Mouse (Mus musculus) splenic B cell, adult 2 months (primary cell): ENCODE results near the gene Ddx27.
"Not testable (repeated sequence)": the region's sequence is repeated elsewhere in the genome, so short reads cannot be mapped to it uniquely, and the experiment has no call there.

Experiments used
- DNase-seq: peaks from one replicate; pipeline ENCODE4 v3.0.0-alpha.2; 2011; ENCODE audit warnings: low read depth, low spot score
- H3K27me3 ChIP-seq: 2 replicates; pipeline ENCODE4 v1.6.1; 2012; ENCODE audit warnings: mild to moderate bottlenecking, low read length, moderate library complexity, mixed read lengths; ENCODE audit not compliant: control insufficient read depth, poor library complexity, insufficient read depth, severe bottlenecking
- H3K36me3 ChIP-seq: 2 replicates; pipeline ENCODE4 v1.6.1; 2012; ENCODE audit warnings: mild to moderate bottlenecking, low read length, moderate library complexity, mixed read lengths; ENCODE audit not compliant: control insufficient read depth, poor library complexity, insufficient read depth, severe bottlenecking

Ddx27 gene

GRCm38 (mm10) chr2:167004099-167004854, 10.7 kb upstream of the Ddx27 start:
- DNase-seq: peak; percentile 91
- H3K27me3 ChIP-seq: no peaks in the 10 kb centered on the region
- no peaks in the 10 kb centered on the region for H3K36me3 ChIP-seq

GRCm38 (mm10) chr2:167006355-167006754, 8.6 kb upstream of the Ddx27 start:
- Histone ChIP-seq H3K36me3 (no peaks in the 10 kb centered on the region), H3K27me3 (no peaks in the 10 kb centered on the region; the same call in 1 of the 2 replicates)
- DNase-seq: no peak

GRCm38 (mm10) chr2:167007001-167007491, 7.9 kb upstream of the Ddx27 start:
- H3K36me3 ChIP-seq: no peaks in the 10 kb centered on the region
- DNase-seq: peak; percentile 18
- H3K27me3 ChIP-seq: no peaks in the 10 kb centered on the region; the same call in 1 of the 2 replicates

GRCm38 (mm10) chr2:167007565-167007964, 7.4 kb upstream of the Ddx27 start:
- H3K36me3 ChIP-seq, DNase-seq, H3K27me3 ChIP-seq: not testable (repeated sequence)

GRCm38 (mm10) chr2:167009483-167009882, 5.5 kb upstream of the Ddx27 start:
- Histone ChIP-seq H3K27me3 (no peaks in the 10 kb centered on the region; the same call in 1 of the 2 replicates), H3K36me3 (no peaks in the 10 kb centered on the region)
- no peak for DNase-seq

DNA sequence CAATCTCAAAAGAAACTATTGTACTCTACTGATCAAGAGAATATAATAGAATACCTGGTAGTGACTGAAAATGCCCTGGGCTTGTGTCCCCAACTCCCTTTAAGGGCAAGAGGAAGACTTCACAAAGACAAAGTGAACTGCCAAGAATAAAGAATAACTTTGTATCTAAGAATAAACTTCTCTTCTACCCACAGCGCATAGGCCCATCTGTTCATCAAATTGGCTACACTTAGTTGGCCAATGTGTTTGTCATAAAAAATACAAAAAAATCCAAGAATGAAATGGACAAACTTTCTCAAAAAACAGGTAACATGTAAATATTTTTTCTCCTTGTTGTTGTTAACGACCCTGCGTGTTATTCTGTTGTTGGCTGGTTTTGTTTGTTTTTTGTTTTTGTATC, 4.4 kb upstream of the Ddx27 start:
- DNase-seq: no peak
- Histone ChIP-seq H3K36me3 (no peaks in the 10 kb centered on the region), H3K27me3 (no peaks in the 10 kb centered on the region; the same call in 1 of the 2 replicates)

DNA sequence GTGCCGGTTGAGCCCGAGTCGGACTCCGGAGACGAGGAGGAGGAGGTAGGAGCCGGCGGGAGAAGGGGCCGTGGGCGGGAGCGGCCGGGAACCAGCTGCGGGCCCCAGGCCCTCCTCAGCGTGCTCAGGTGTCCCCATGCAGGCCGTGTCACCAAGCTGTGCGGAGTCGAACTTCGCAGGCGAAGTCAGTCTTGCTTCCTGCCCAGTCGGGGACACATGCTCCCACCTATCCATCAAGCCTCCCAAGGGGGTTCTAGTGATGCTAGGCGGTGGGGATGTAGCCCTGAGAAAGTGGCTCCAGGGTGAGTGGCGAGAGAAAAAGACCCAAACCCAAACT, 357 bp downstream of the Ddx27 start:
- H3K27me3 ChIP-seq: no peaks in the 10 kb centered on the region
- peaks cover 7% of the 10 kb centered on the region; the same call in 1 of the 2 replicates for H3K36me3 ChIP-seq
- DNase-seq: no peak

DNA sequence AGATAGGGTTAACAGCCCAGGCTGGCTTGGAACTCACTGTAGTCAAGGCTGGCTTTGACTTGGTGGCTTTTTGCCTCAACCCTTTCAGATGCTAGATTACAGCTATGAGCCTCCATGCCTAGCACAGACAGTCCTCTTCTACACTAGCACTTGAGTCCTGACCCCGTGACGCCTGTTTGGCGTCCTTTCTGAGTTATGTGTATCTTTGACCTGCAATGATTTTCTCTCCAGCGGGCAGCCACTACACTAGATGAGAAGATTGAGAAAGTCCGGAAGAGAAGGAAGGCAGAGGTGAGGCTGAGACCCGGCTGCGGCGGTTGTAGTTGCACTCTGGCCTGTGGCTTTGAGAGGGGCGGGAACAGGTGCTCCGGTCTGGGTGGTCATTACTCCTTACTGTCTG, 4.4 kb downstream of the Ddx27 start:
- no peak for DNase-seq
- Histone ChIP-seq H3K27me3 (no peaks in the 10 kb centered on the region), H3K36me3 (peaks cover 21% of the 10 kb centered on the region)

- H3K27me3 ChIP-seq: no peaks in the 10 kb centered on the region
- H3K36me3 ChIP-seq: peaks cover 25% of the 10 kb centered on the region
- no peak for DNase-seq
Observed at GRCm38 (mm10) chr2:167028553-167028952, 13.6 kb downstream of the Ddx27 start.

GRCm38 (mm10) chr2:167030507-167030906, 15.5 kb downstream of the Ddx27 start:
- peaks cover 27% of the 10 kb centered on the region for H3K36me3 ChIP-seq
- DNase-seq: no peak

GRCm38 (mm10) chr2:167037710-167038109, 22.7 kb downstream of the Ddx27 start:
- H3K27me3 ChIP-seq: no peaks in the 10 kb centered on the region
- peaks cover 23% of the 10 kb centered on the region for H3K36me3 ChIP-seq
- no peak for DNase-seq

More at GRCm38 (mm10) chr2:167030507-167030906, 15.5 kb downstream of the Ddx27 start:
- no peaks in the 10 kb centered on the region for H3K27me3 ChIP-seq

- Histone ChIP-seq H3K27me3 (no peaks in the 10 kb centered on the region), H3K36me3 (peaks cover 24% of the 10 kb centered on the region)
- DNase-seq: no peak
Observed at GRCm38 (mm10) chr2:167038297-167038696, 23.3 kb downstream of the Ddx27 start.

DNA sequence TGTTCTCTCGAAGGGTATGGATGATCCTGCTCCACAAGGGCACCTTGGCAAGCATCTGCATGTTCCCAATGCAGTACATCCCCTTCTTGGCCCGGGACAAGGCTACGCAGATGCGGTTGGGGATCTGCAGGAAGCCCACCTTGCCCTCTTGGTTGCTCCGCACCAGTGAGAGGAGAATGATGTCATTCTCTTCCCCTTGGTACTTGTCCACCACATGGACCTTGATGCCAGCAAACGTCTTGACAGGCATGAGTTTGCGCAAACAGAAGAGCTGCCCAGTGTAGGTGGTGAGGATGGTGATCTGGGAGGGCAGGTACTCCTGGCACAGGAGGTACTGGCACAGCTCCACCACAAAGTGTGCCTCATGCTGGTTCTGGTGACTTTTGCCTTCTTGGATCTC, 23.7 kb downstream of the Ddx27 start:
- DNase-seq: no peak
- Histone ChIP-seq H3K36me3 (peaks cover 23% of the 10 kb centered on the region), H3K27me3 (no peaks in the 10 kb centered on the region)

DNA sequence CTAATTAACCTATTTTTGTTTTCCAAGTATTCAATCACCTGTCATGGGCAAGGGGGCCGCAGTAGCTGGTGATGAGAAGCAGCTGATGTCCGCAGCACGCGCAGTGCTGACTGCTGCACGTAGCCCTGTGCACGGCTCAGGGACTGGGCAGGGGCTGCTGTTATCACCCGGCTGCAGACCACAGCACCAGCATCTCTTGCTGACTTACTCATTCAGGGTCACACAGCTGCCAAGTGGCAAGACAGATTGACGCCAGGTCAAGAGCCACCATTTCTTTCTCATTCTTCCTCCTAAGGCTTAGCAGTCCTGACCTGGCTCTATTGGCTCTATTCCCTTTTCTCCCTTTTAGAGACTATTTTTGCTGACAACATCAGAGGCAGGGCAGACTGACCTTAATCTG, 24.4 kb downstream of the Ddx27 start:
- H3K27me3 ChIP-seq: no peaks in the 10 kb centered on the region
- H3K36me3 ChIP-seq: peaks cover 25% of the 10 kb centered on the region
- no peak for DNase-seq

DNA sequence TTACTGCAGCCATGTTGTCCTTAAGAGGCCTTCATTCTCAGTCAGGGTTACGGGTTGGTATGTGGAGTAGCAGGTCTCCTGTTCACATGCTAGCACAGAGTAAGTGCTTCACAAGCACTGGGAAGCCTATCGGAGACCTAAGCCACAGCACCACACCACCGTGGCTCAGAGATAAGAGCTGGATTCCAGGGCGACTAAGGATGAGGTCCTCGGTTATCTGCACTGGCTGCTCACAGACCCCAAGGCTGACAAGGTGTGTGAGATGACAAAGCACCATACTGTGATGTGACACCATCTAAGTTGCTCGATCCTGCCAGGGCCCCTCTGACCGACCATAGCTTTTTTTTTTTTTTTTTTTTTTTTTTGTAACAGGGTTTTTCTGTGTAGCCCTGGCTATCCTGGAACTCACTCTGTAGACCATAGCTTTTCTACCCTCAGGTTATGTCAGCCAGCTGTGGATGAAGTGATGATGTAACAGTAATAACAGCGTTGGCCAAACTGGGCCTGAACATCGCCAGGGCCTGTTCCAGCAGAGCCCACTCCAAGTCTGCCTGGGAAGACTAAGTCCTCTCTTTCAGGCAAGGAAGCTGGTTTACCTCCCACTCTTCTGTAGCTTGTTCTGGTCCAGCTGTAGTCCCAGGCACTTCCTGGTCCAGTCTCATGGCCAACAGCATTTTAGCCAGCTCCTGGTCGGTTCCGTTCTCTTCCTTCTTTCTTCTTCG, 28.6 kb downstream of the Ddx27 start:
- DNase-seq: no peak
- Histone ChIP-seq H3K36me3 (peaks cover 32% of the 10 kb centered on the region), H3K27me3 (no peaks in the 10 kb centered on the region)
